Mouse (Mus musculus): ENCODE data around the gene Gm4871.
"Not testable (repeated sequence)": the region's sequence is repeated elsewhere in the genome, so short reads cannot be mapped to it uniquely, and the experiment has no call there.

Gene Gm4871

GRCm38 (mm10) chr5:145032391-145032790 is at the start of gene Gm4871:
Gm4871 (minus strand) TSS chr5:145032754.
- not testable (repeated sequence) for DNase-seq (ENCODE audit: low read depth, low spot score)

GRCm38 (mm10) chr5:145081866-145082613 is 49.5 kb upstream of the Gm4871 start:
- no peak for DNase-seq (ENCODE audit: low read depth, low spot score)

- DNase-seq (ENCODE audit: low read depth, low spot score): no peak
Observed at GRCm38 (mm10) chr5:145075081-145075480, 42.5 kb upstream of the Gm4871 start.

- no peak for DNase-seq (ENCODE audit: low read depth, low spot score)
Observed at GRCm38 (mm10) chr5:145071342-145071741, 38.8 kb upstream of the Gm4871 start.

GRCm38 (mm10) chr5:145069707-145070106 is 37.2 kb upstream of the Gm4871 start:
- DNase-seq (ENCODE audit: low read depth, low spot score): peak; percentile 43

- DNase-seq (ENCODE audit: low read depth, low spot score): no peak
Observed at GRCm38 (mm10) chr5:145068863-145069262, 36.3 kb upstream of the Gm4871 start.

GRCm38 (mm10) chr5:145064765-145065340 is 32.3 kb upstream of the Gm4871 start:
- no peak for DNase-seq (ENCODE audit: low read depth, low spot score)

GRCm38 (mm10) chr5:145059524-145059923 is 27.0 kb upstream of the Gm4871 start:
- no peak for DNase-seq (ENCODE audit: low read depth, low spot score)

- no peak for DNase-seq (ENCODE audit: low read depth, low spot score)
Observed at GRCm38 (mm10) chr5:145058722-145059121, 26.2 kb upstream of the Gm4871 start.

GRCm38 (mm10) chr5:145057907-145058306 is 25.4 kb upstream of the Gm4871 start:
- no peak for DNase-seq (ENCODE audit: low read depth, low spot score)

GRCm38 (mm10) chr5:145054187-145054586 is 21.6 kb upstream of the Gm4871 start:
- not testable (repeated sequence) for DNase-seq (ENCODE audit: low read depth, low spot score)

- not testable (repeated sequence) for DNase-seq (ENCODE audit: low read depth, low spot score)
Observed at GRCm38 (mm10) chr5:145042690-145043089, 10.1 kb upstream of the Gm4871 start, which contains the start of gene 1700018F24Rik. 1700018F24Rik (plus strand) TSS chr5:145042990.

- DNase-seq (ENCODE audit: low read depth, low spot score): no peak
Observed at GRCm38 (mm10) chr5:145041628-145042027, 9.1 kb upstream of the Gm4871 start.

GRCm38 (mm10) chr5:145030476-145030875 is 2.1 kb downstream of the Gm4871 start:
- DNase-seq (ENCODE audit: low read depth, low spot score): not testable (repeated sequence)

GRCm38 (mm10) chr5:145020712-145021111 is 11.8 kb downstream of the Gm4871 start:
- DNase-seq (ENCODE audit: low read depth, low spot score): not testable (repeated sequence)

GRCm38 (mm10) chr5:145020254-145020653 is 12.3 kb downstream of the Gm4871 start:
- DNase-seq (ENCODE audit: low read depth, low spot score): not testable (repeated sequence)

- not testable (repeated sequence) for DNase-seq (ENCODE audit: low read depth, low spot score)
Observed at GRCm38 (mm10) chr5:145016761-145017160, 15.8 kb downstream of the Gm4871 start.

GRCm38 (mm10) chr5:145014278-145014677 is 18.3 kb downstream of the Gm4871 start:
- no peak for DNase-seq (ENCODE audit: low read depth, low spot score)

- DNase-seq (ENCODE audit: low read depth, low spot score): no peak
Observed at GRCm38 (mm10) chr5:145008878-145009659, 23.5 kb downstream of the Gm4871 start.

- no peak for DNase-seq (ENCODE audit: low read depth, low spot score)
Observed at GRCm38 (mm10) chr5:145005596-145005995, 27.0 kb downstream of the Gm4871 start.

GRCm38 (mm10) chr5:145004495-145004894 is 28.1 kb downstream of the Gm4871 start:
- no peak for DNase-seq (ENCODE audit: low read depth, low spot score)

- DNase-seq (ENCODE audit: low read depth, low spot score): no peak
Observed at GRCm38 (mm10) chr5:145003362-145003761, 29.2 kb downstream of the Gm4871 start.
